Mouse (Mus musculus): Measurements from ENCODE around the gene Haus2.
A peak's percentile ranks its signal among the peaks of the same experiment; 100 is the strongest.

DNA sequence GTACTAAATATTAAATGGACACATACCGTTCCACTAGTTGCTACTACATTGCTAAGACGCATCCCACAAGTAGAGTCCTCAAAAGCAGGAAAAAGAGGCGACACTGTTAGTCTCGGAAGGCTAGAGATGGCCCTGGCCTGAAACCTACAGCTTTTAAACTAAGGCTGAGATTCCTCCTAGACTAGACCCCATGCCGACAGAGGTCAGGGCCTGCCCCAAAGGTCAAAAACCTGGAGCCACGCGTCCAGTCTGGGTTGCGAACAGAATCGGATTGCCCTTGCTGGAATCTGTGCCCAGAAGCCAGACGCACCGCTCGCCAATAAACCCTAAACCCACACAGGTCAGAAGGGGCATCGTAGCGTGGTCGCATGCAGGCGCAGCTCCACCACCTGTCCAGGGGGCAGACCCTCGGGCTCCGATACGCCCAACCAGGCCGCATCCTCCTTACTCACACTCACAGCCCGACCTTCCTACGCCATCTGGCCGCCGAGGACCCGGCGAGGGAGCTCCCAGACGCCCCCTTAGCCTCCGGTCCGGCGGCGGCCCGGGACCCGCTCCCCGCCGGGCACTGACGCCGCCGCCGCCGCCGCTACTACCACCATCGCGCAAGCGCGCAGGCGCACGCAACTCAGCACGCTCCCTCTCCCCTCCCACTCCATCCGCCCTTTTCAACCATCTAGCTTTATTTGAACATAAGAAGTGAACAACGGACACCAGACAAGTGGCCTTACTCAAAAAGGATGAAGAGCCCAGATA, 45.8 kb upstream of the Haus2 start, which contains the start of gene Zfp106:
- TF ChIP-seq CTCF (IDR thresholded peaks at IDR 0.05; ENCODE audit: insufficient read depth, low read depth, low read length), result no peak
- TF ChIP-seq POLR2A (IDR thresholded peaks at IDR 0.05; ENCODE audit: insufficient read depth, low read depth, low read length), result peak; percentile 91
